Mouse (Mus musculus) neutrophil, adult 83 days (primary cell): ENCODE results near the gene Syna. TPM values are rescaled to one million over a fixed set of nuclear protein-coding genes. Genes with fewer than 3 reads are reported as not detected.

ENCODE experiments used
- total RNA-seq, 2 experiments: library from RNA; stranded (reverse); gene quantifications; one replicate each; pipeline ENCODE4 v1.2.4; 2023

Gene Syna
- total RNA-seq, result not detected

GRCm38 (mm10) chr5:134560071-134560449 is at the start of gene Syna:
Gene Syna (minus strand): TSS chr5:134560171.

GRCm38 (mm10) chr5:134581146-134581545 is 21.2 kb upstream of the Syna start, which contains the start of gene Rfc2:
Gene Rfc2 (plus strand): TSS chr5:134581366.

GRCm38 (mm10) chr5:134552110-134552972 is 7.6 kb downstream of the Syna start, which contains the start of gene Clip2:
Gene Clip2 (minus strand): TSS chr5:134552434.

Other genes with a start within 250 kb of the Syna start
- 10 to 100 TPM; 35.2 to 42.6 TPM for gene Gtf2i, start 245.4 kb downstream of the Syna start, total RNA-seq
- 10 to 100 TPM; 11.2 to 12.8 TPM for gene Gtf2ird1, start 103.5 kb downstream of the Syna start, total RNA-seq
- 1 to 10 TPM; 7.6 to 8.8 TPM for gene Clip2, start 7.7 kb downstream of the Syna start, total RNA-seq
- 100 to 1,000 TPM in 1 of 2 experiments, 10 to 100 TPM in 1; 93.0 to 105 TPM for gene Rfc2, start 21.2 kb upstream of the Syna start, total RNA-seq
- 10 to 100 TPM; 35.1 to 40.0 TPM for gene Lat2, start 54.9 kb upstream of the Syna start, total RNA-seq
- 100 to 1,000 TPM; 169 to 182 TPM for gene Eif4h, start 79.3 kb upstream of the Syna start, total RNA-seq
- gene Limk1, start 128.4 kb upstream of the Syna start, total RNA-seq, result 10 to 100 TPM in 1 of 2 experiments, 1 to 10 TPM in 1; 8.6 to 10.3 TPM
- not detected for gene Eln, start 187.2 kb upstream of the Syna start, total RNA-seq